Mouse (Mus musculus): Measurements from ENCODE around the gene Spink4.

Gene Spink4

DNA sequence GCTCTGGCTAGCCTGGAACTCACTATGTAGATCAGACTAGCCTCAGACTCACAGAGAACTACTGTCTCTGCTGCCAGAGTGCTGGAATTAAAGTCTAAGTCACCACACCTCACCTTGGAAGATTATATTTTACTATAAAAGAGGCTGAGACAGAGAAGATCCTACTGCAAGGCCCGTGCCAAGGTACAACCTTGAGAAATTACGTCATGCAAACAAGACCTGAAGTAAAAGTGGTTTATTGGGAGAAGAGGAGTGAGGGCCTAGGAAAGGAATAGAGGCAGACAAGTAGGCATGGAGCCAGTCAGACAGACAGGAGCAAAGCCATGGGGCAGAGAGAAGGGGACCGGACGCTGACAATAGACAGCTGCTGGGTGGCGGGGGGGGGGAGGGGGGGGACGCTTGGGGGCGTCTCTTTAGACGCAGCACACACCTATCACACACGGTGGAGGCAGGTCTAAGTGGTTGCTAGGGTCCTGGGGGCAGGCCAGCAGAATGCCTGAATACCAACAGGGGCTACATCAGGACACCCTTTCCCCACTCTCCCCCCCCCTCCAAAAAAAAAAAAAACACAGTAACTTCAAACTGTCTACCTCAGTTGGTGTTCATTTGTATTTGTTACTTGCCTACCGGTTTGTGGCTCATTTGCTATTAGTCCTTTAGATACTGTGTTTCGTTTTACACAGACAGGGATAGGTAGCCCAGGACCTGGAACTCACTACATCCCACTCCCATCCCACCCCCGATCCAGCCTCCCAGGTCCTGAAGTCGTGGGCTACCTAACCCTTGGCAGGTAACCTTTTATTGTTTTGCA, 50.1 kb downstream of the Spink4 start:
- DNase-seq: no peak

- no peak for DNase-seq
Observed at GRCm38 (mm10) chr4:40970592-40970841, 50.7 kb downstream of the Spink4 start.

DNA sequence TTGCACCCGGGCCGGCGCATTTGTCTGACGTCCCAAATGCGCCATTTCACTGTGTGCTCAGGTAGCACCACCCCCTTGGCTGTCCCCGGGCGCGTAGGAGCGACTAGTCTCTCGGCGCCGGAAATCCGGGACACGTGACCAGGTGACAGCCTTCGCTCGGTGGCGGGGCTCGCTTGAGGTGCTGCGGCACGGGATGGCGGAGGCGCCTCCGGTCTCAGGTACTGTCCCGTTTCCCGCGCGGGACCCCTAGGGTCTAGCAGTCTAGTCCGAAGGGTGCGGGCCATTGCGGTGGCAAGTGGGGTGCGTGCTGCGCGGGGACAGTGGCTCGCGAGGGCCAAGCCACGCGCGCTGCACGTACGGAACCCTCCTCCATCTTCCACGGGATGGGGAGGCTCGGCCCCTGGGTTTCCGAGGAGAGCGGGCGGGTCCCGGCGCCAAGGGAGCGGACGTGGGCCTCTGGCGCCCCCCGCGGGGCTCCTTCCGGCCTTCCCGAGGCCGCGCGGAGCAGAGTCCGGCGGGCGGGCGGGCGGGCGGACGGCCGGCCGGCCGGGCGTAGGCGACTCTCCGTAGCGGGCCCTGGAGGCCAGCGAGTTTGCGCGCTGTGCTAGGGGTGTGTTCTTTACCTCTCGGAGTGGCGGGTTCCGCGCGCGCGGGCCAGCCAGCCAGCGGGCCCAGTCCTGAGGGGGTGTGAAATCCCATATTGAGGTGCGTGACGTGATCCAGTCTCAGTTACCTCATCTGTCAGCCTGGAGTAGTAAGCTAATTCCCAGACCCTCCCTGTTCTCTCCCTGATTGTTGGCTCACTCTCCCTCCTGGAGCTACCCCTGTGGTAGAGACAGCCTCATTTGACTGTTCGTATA, 51.2 kb downstream of the Spink4 start, which contains the start of gene Nfx1:
Gene Nfx1, plus strand, starts transcription at position 65 of the 860 bp plus-strand sequence.
- peak; percentile 97 for DNase-seq

GRCm38 (mm10) chr4:40971744-40972143, 51.9 kb downstream of the Spink4 start:
- no peak for DNase-seq

DNA sequence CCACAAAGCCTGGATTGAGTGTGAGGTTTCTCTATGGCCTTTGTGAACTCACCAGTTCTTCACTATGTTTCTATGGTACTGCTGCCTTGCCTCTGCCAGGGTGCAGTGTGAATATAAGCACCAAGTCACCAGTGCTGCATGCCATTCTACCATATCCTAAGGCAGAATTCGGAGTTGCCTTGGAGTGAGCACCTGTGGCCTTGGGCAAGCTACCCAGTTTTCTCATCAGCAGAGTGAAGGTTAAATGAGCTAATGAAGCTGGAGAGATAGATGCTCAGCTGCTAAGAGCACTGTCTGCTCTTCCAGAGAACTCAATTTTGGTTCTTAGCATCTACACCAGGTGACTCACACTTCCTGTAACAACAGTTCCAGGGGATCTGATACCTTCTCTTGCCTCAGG, 54.2 kb downstream of the Spink4 start:
- DNase-seq: no peak

DNA sequence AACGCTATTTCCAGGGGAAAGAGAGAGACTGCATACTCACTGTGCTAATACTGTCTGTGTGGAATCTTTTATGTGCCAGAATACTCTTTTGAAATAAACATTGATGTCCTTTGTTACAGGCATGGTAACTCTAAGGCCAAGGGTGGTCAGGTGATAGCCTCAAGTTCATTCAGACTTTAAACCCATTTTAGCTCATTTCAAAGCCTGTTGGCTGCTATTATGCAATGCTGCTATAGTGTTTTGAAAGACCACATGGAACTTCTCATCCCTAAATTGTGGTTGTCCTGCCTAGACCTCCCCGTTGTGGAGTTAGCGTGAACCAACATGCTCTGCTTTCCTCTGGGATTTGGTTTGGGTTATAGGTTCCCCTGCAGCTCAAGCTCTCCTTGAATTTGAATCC, 55.8 kb downstream of the Spink4 start:
- no peak for DNase-seq

DNA sequence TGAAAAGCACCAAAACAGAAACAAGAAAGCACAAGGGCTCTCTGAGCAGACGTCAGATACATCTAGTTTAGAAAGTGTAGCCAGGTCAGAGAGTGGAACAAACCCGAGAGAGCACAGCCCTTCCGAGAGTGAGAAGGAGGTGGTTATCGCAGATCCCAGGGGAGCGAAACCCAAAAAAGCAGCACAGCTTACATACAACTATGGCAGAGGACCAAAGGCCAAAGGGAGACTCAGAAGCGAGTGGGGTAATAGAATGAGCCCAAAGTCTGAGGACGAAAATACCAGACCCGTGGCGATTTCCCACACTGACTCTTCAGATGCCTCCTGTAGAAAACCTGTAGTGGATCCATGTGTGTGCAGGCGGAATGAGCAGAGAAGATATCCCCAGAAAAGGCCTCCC, 56.8 kb downstream of the Spink4 start:
- DNase-seq: no peak

GRCm38 (mm10) chr4:40979430-40979829, 59.6 kb downstream of the Spink4 start:
- DNase-seq: no peak
